ENCODE assay signal across 19 mouse cellular contexts in the genomic region with DNA sequence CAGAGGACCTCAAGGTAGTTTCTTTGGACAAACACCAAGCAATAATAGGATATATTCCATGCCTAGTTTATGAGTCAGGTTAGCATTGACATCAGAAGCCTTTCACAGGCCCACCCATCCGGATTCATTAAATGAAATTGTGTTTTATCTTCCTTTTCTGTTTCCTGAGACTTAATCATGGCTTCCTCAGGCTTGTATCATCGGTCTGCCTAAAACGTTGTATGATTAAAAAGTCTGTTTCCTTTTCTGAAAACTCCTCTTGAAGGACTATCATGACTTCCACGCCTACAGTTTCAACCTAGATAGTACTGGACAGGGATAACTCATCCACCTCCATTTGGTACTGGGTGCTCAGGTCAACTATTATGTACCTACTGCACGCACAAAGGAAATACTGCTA.
"Had no signal": no experiment of that assay in that cellular context is flagged by ENCODE, and none has a peak within 500 bp of the region (broad histone marks: within the 10 kb centered on the region; RNA-seq: fewer than 3 reads in every experiment).

No protein-coding gene starts in this region.

- H3K27ac ChIP-seq: intestine, embryonic 15.5 days; kidney, embryonic 15.5 days; limb, embryonic 12.5 days; limb, embryonic 15.5 days; liver, embryonic 12.5 days; liver, embryonic 15.5 days; midbrain, embryonic 12.5 days; midbrain, embryonic 15.5 days; neural tube, embryonic 13.5 days had no signal

- H3K4me1 ChIP-seq: intestine, embryonic 15.5 days; limb, embryonic 12.5 days; limb, embryonic 15.5 days; liver, embryonic 15.5 days; midbrain, embryonic 12.5 days; midbrain, embryonic 15.5 days; neural tube, embryonic 13.5 days had no signal

- H3K36me3 ChIP-seq: intestine, embryonic 15.5 days; kidney, embryonic 15.5 days; limb, embryonic 12.5 days; limb, embryonic 15.5 days; liver, embryonic 12.5 days; liver, embryonic 15.5 days; midbrain, embryonic 12.5 days; midbrain, embryonic 15.5 days; neural tube, embryonic 13.5 days had no signal

- H3K9ac ChIP-seq: intestine, embryonic 15.5 days; kidney, embryonic 15.5 days; limb, embryonic 12.5 days; limb, embryonic 15.5 days; liver, embryonic 12.5 days; liver, embryonic 15.5 days; midbrain, embryonic 12.5 days; midbrain, embryonic 15.5 days; neural tube, embryonic 13.5 days had no signal

- ATAC-seq: intestine, embryonic 15.5 days; liver, embryonic 12.5 days; midbrain, embryonic 15.5 days had no signal

- DNase-seq: kidney, adult 8-10 months; kidney, postnatal 10 days; left cerebral cortex, postnatal 4 days; lung, adult 2 months; lung, postnatal 36 days; retina, postnatal 1 day; right cerebral cortex, postnatal 25 days; thymus, adult 18-20 months; thymus, postnatal 36 days had no signal

- H3K4me3 ChIP-seq: intestine, embryonic 15.5 days; kidney, embryonic 15.5 days; limb, embryonic 12.5 days; limb, embryonic 15.5 days; liver, embryonic 12.5 days; liver, embryonic 15.5 days; midbrain, embryonic 12.5 days; midbrain, embryonic 15.5 days; myocyte; neural tube, embryonic 13.5 days had no signal

- H3K9me3 ChIP-seq: intestine, embryonic 15.5 days; kidney, embryonic 15.5 days; limb, embryonic 12.5 days; limb, embryonic 15.5 days; liver, embryonic 12.5 days; liver, embryonic 15.5 days; midbrain, embryonic 12.5 days; midbrain, embryonic 15.5 days; neural tube, embryonic 13.5 days had no signal

- H3K4me2 ChIP-seq: intestine, embryonic 15.5 days; kidney, embryonic 15.5 days; limb, embryonic 12.5 days; limb, embryonic 15.5 days; liver, embryonic 12.5 days; liver, embryonic 15.5 days; midbrain, embryonic 12.5 days; midbrain, embryonic 15.5 days; neural tube, embryonic 13.5 days had no signal

- H3K27me3 ChIP-seq: intestine, embryonic 15.5 days; kidney, embryonic 15.5 days; limb, embryonic 12.5 days; limb, embryonic 15.5 days; liver, embryonic 12.5 days; liver, embryonic 15.5 days; midbrain, embryonic 12.5 days; midbrain, embryonic 15.5 days; neural tube, embryonic 13.5 days had no signal
